Mouse (Mus musculus): Measurements from ENCODE around the gene Gpn1. TPM values are rescaled to one million over a fixed set of nuclear protein-coding genes. Genes with fewer than 3 reads are reported as not detected.

The Gpn1 gene
- polyA plus RNA-seq, 1 experiment from 2014 or later: 43.0 TPM

Other genes starting within 250 kb of the Gpn1 start
- 14.8 and 15.2 TPM in 2 replicates for gene Krtcap3, start 243.1 kb upstream of the Gpn1 start, polyA plus RNA-seq (2014; fragmentation: Nextera tagmentation; extraction: Ambion mirVana)
- 36.7 and 38.4 TPM in 2 replicates for gene Ift172, start 203.6 kb upstream of the Gpn1 start, polyA plus RNA-seq (2014; fragmentation: Nextera tagmentation; extraction: Ambion mirVana)
- gene Fndc4, start 198.7 kb upstream of the Gpn1 start, polyA plus RNA-seq (2014; fragmentation: Nextera tagmentation; extraction: Ambion mirVana): 74.4 and 80.6 TPM in 2 replicates
- gene Gckr, start 197.3 kb upstream of the Gpn1 start, polyA plus RNA-seq (2014; fragmentation: Nextera tagmentation; extraction: Ambion mirVana): 0.17 and 0.31 TPM in 2 replicates
- 39.1 and 43.6 TPM in 2 replicates for gene Zfp512, start 42.3 kb upstream of the Gpn1 start, polyA plus RNA-seq (2014; fragmentation: Nextera tagmentation; extraction: Ambion mirVana)
- not detected in 2 replicates for gene 4930548H24Rik, start 9.0 kb upstream of the Gpn1 start, polyA plus RNA-seq (2014; fragmentation: Nextera tagmentation; extraction: Ambion mirVana)
- gene Slc4a1ap, start 32.3 kb downstream of the Gpn1 start, polyA plus RNA-seq (2014; fragmentation: Nextera tagmentation; extraction: Ambion mirVana): 22.4 and 23.4 TPM in 2 replicates
- 9.5 and 11.4 TPM in 2 replicates for gene Supt7l, start 33.1 kb downstream of the Gpn1 start, polyA plus RNA-seq (2014; fragmentation: Nextera tagmentation; extraction: Ambion mirVana)
- 297 and 305 TPM in 2 replicates for gene Mrpl33, start 102.2 kb downstream of the Gpn1 start, polyA plus RNA-seq (2014; fragmentation: Nextera tagmentation; extraction: Ambion mirVana)
- gene Rbks, start 202.9 kb downstream of the Gpn1 start, polyA plus RNA-seq (2014; fragmentation: Nextera tagmentation; extraction: Ambion mirVana): 3.6 TPM in 2 replicates
- gene Babam2, start 202.9 kb downstream of the Gpn1 start, polyA plus RNA-seq (2014; fragmentation: Nextera tagmentation; extraction: Ambion mirVana): 37.6 and 38.0 TPM in 2 replicates

Data from embryonic facial prominence, embryonic 14.5 days (tissue).